Mouse (Mus musculus) spleen, embryonic (tissue): ENCODE results near the gene Nfatc4.

ENCODE experiments used
- CTCF ChIA-PET: fragments of 350-600 bp; sonication (Branson Sonifier 250); formaldehyde crosslinking; loops from one replicate; lab custom pipeline; 2022; lab: Charles Lee

Gene Nfatc4

DNA sequence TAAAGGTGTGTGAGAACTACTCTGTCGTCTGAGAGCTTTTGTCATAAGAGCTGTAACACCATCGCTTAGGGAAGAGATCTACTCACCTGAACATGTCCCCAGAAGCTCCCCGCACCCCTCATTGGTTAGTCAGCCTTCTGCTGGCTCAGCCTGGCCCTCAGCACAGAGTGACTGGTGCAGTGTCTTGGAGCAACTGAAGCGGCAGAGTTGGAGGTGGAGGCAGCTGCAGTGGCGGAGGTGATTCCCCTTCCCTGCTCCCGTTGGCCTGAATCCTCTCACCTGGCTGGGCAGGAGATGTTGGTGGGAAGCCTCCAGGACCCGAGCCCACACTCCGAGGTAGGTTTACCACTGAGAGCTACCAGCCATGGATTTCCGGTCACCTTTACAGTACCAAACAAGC, 2.4 kb upstream of the Nfatc4 start:
- CTCF ChIA-PET, result no interaction called here

DNA sequence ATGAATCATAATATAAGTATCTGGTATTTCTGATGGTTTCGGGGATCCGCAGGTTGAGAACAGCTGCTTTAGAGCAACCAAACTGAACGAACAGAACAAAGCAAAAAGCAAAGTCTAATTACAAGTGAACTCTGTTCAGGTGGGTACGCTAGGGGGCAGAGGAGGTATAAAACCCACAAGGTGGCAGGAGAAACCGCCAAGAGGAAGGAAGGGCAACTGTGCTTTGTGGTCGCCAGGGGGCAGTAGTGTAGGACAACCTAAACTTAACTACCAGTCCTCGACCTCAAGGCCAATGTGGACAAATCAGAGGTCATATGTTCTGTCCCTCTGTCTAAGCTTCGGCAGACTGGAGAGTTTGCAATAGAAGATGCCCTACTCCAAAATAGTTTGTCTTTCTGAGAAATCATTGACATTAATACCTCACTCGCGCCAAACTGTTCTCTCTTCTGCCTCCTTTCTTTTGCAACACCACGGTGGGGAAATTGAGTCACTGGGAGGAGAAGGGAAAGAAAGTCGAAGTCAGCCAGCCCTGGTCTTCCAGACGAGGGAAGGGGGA, 431 bp upstream of the Nfatc4 start:
- CTCF ChIA-PET, result no interaction called here

DNA sequence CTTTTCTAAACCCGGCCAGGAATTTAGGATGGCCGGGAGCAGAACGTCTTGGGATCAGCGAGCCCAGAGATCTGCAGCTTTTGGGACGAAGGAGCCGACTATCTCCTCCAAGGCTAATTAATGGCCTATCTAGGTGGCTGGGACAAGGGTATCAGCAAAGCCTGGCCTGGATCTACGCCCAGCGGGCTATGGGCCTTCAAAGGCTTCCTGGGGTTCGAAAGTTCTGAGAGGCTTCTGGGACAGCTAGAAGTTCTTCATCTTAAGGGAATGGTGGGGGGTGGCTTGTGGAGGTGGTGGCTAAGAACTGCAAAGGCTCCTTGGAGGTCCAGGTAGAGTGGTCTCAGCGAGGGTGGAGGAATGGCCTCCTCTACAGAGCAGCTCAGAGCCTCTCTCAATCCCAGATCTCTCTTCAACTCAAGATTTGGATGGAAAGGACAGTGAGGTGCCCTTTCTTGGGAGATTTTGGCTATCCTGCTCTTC, 1.1 kb downstream of the Nfatc4 start:
- CTCF ChIA-PET, result no interaction called here

- CTCF ChIA-PET, result no interaction called here
Measured at GRCm38 (mm10) chr14:55824481-55825215, 1.7 kb downstream of the Nfatc4 start.

- CTCF ChIA-PET, result no interaction called here
Measured at GRCm38 (mm10) chr14:55825216-55826051, 2.5 kb downstream of the Nfatc4 start.

DNA sequence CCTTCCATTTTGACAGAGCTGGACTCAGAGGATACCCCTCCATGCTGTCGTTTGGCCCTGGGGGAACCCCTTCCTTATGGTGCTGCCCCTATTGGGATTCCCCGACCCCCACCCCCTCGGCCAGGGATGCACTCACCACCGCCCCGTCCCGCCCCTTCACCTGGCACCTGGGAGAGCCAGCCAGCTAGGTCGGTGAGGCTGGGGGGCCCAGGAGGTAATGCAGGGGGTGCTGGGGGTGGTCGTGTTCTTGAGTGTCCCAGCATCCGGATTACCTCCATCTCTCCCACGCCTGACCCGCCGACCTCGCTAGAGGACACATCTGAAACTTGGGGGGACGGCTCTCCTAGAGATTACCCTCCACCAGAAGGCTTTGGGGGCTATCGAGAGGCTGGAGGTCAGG, 3.2 kb downstream of the Nfatc4 start:
- CTCF ChIA-PET, result interaction anchor here (0.7 kb wide), 1 partner anchor 56 kb away, joined by 5 read pairs; no protein-coding TSS in a partner anchor

- CTCF ChIA-PET, result interaction anchor here (0.7 kb wide), 1 partner anchor 57 kb away, joined by 5 read pairs; no protein-coding TSS in a partner anchor
Measured at GRCm38 (mm10) chr14:55826551-55827340, 3.8 kb downstream of the Nfatc4 start.

DNA sequence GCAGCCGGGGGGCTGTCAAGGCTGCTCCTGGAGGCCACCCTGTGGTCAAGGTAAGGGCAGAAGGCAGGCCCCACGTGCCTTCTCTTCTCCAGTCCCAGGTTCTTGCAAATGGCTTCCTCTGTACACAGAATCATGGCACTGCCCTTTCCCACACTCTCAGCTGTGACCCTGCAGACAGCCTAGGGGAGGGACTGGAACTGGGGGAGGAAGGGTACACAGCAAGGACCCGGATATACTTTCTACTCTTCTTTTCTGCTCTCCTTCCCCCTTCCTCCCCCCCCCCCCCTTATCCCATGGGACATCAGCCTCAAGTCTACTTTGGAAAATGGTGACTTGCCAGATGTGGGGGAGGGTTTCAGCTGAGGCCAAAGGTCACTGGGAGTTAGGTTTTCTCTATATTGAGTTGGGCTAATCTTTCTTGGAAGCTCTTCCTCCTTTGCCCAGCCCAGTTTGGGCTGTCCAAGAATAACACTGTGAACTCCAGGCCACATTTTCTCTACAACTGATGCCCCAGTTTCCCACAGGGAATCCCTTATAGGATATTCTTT, 5.8 kb downstream of the Nfatc4 start:
- CTCF ChIA-PET, result no interaction called here

GRCm38 (mm10) chr14:55829854-55830253, 6.9 kb downstream of the Nfatc4 start:
- CTCF ChIA-PET, result interaction anchor here (0.6 kb wide), 1 partner anchor 91 kb away, joined by 3 read pairs; no protein-coding TSS in a partner anchor

DNA sequence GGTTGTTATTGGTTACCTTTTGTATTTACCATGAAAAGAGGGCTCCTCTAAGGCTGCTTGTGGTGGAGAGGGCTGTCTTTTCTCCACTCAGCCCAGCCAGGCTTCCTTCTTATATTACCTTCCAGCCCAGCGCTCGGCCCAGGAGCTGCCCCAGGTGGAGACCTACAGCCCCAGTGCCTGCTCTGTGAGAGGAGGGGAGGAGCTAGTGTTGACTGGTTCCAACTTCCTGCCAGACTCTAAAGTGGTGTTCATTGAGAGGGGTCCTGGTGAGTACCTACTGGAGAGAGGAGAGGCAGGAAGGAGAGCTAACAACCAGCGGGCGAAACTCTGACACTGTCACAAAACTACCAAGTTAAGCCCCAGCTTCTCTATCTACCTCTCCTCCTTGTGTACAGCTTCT, 7.4 kb downstream of the Nfatc4 start:
- CTCF ChIA-PET, result no interaction called here

DNA sequence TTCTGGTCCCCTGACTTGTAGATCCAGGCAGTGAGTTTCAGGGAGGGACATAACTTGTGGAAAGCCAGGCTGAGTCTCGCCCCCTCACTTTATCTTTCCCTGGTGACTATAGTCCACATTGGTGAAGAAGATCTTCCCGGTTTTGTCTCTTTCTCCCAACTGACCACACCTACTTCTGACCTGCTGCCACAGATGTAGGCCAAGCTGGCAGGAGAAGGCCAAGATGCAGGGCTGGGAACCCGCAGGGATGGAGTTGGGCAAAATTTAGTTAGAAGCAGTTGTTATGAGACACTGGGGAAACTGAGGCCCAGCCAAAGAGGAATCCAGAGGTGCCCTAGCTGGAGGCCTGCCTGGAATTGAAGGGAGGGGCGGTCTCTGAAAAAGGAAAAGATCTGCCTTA, 10.2 kb downstream of the Nfatc4 start:
- CTCF ChIA-PET, result no interaction called here

GRCm38 (mm10) chr14:55834808-55835533, 12.0 kb downstream of the Nfatc4 start:
- CTCF ChIA-PET, result no interaction called here

GRCm38 (mm10) chr14:55838312-55838711, 15.4 kb downstream of the Nfatc4 start:
- CTCF ChIA-PET, result no interaction called here

GRCm38 (mm10) chr14:55838740-55839139, 15.8 kb downstream of the Nfatc4 start:
- CTCF ChIA-PET, result no interaction called here

GRCm38 (mm10) chr14:55840853-55841366, 18.0 kb downstream of the Nfatc4 start:
- CTCF ChIA-PET, result no interaction called here

GRCm38 (mm10) chr14:55842794-55843193, 19.9 kb downstream of the Nfatc4 start:
- CTCF ChIA-PET, result no interaction called here

DNA sequence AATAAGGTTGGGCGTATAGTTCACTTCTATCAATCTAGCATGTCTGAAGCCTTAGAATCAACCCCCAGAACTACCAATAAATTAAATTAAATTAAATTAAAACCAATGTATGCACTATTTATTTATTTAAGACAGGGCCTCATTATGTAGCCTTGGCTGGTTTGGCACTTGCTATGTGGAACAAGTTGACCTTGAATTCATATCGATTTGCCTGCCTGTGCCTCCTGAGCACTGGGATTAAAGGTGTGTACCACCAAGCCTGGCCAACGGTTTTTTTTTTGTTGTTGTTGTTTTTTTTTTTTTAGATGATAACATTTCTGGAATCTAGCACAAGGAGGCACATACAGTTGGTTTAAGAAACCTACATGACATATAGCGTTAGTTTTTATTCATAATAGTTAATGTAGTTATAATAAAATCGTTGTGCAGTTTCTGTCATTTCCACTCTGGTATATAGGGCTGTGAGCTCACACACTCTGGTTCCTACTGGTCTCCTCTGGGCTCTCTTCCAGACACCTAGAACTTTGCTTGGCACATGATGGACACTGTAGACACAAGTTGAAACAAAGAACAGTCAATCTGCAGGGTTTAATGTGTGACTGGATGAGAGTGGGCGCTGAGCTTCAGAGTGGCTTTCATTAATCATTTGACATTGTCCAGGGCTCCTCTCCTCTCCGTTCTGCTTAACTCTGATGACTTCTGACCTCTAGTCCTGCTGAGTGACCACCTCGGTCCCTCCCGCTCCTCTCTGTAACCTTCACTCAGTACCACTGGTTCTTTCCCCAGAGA, 22.8 kb downstream of the Nfatc4 start:
- CTCF ChIA-PET, result no interaction called here

DNA sequence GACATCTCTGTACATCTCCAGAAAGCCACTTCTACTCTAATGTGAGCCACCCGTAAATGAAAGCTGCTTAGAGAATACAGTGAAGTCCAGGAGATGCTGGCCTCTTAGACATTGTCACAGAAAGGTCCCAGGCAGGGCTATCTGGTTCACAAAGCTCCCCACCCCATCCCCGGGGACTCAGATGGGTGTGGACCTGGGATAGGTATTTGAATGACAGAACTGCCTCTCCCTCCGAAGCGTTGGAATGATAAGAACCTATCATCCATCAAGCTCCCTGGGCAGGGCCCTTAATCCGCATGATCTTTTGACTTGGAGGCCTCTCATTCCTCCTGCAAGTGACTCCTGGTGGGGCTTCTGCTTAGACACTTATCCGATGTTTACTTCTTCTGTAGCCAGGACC, 27.9 kb downstream of the Nfatc4 start:
- CTCF ChIA-PET, result no interaction called here
